Mouse (Mus musculus) cortical plate, adult 2 months (tissue): ENCODE measurements around the gene Stim2.

Source experiments
- CTCF ChIP-seq: fragments of 200-500 bp; IDR thresholded peaks from 2 replicates; pipeline ENCODE4 v1.5.1; 2011; ENCODE audit warnings: mild to moderate bottlenecking, control low read depth, low read length; ENCODE audit not compliant: insufficient read depth; ENCODE audit errors: extremely low read depth
- POLR2A ChIP-seq: fragments of 200-500 bp; IDR thresholded peaks from 2 replicates; pipeline ENCODE4 v1.6.1; 2011; ENCODE audit warnings: mild to moderate bottlenecking, low read length, control low read depth; ENCODE audit not compliant: insufficient read depth; ENCODE audit errors: extremely low read depth

GRCm38 (mm10) chr5:53996822-53997221 lies 1.5 kb upstream of the Stim2 start:
- TF ChIP-seq POLR2A (no peak), CTCF (no peak)
